ENCODE assay signal across 27 mouse cellular contexts in the genomic region with DNA sequence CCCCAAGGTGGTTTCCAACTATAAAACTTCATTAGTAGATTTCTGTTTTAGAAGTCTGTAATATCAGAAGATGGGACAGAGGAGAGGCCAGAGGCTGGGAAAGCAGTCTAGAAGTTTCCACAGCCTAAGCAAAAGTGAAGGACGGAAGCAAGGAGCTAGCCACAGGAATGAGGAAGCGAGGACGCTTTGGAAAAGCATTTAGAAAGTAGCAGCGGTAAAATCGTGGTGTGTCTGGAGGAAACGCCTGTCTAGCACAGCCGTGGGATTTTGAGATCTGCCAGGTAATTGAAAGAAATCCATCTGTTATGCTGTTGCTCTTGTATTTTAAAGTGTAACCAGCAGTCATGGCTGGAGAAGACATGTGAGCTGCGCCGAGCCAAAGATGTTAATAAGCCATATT.
DNase-seq lines count a peak whose midpoint lies in the region; ATAC-seq and TF ChIP-seq lines count a peak whose summit lies in the region.
"Had no signal": no experiment of that assay in that cellular context is flagged by ENCODE, and none has a peak within 500 bp of the region (broad histone marks: within the 10 kb centered on the region; RNA-seq: fewer than 3 reads in every experiment).

No protein-coding gene starts in this region.

- H3K4me1 ChIP-seq in forebrain, embryonic 15.5 days, result peaks cover 7% of the 10 kb centered on the region; the same call in 1 of the 2 replicates
- no peaks in the 10 kb centered on the region for H3K4me1 ChIP-seq in forebrain, embryonic 11.5 days (replicated peaks; ENCODE audit: control insufficient read depth, insufficient read depth, low read length)
- H3K4me1 ChIP-seq in limb, embryonic 11.5 days (ENCODE audit: control insufficient read depth, insufficient read depth, low read length), result peaks cover 2% of the 10 kb centered on the region; the same call in 1 of the 2 replicates
- H3K4me1 ChIP-seq in limb, embryonic 10.5 days, result peaks cover 17% of the 10 kb centered on the region; the same call in 1 of the 2 replicates
- H3K4me1 ChIP-seq in limb, embryonic 14.5 days (ENCODE audit: control insufficient read depth, insufficient read depth, low read length), result peaks cover 10% of the 10 kb centered on the region
- no peaks in the 10 kb centered on the region for H3K4me1 ChIP-seq in lung, postnatal 0 days (ENCODE audit: insufficient read depth, low read depth, low read length)
- H3K4me1 ChIP-seq: liver, embryonic 13.5 days had no signal

- H3K36me3 ChIP-seq in forebrain, embryonic 15.5 days, result no peaks in the 10 kb centered on the region
- no peaks in the 10 kb centered on the region for H3K36me3 ChIP-seq in forebrain, embryonic 11.5 days (ENCODE audit: control insufficient read depth, insufficient read depth, low read length)
- H3K36me3 ChIP-seq in limb, embryonic 11.5 days (ENCODE audit: control insufficient read depth, insufficient read depth, low read length), result no peaks in the 10 kb centered on the region
- H3K36me3 ChIP-seq in limb, embryonic 10.5 days, result no peaks in the 10 kb centered on the region
- no peaks in the 10 kb centered on the region for H3K36me3 ChIP-seq in limb, embryonic 14.5 days (ENCODE audit: control insufficient read depth, insufficient read depth, low read length)
- H3K36me3 ChIP-seq in lung, postnatal 0 days (ENCODE audit: insufficient read depth, low read length), result no peaks in the 10 kb centered on the region
- H3K36me3 ChIP-seq: embryonic facial prominence, embryonic 15.5 days; G1E; heart, embryonic 13.5 days; liver, embryonic 13.5 days; midbrain, embryonic 10.5 days; midbrain, embryonic 15.5 days; stomach, embryonic 15.5 days had no signal

- H3K27ac ChIP-seq in forebrain, embryonic 15.5 days (replicated peaks), result peak overlapping the region; percentile 37; the same call in 1 of the 2 replicates
- H3K27ac ChIP-seq in forebrain, embryonic 11.5 days (ENCODE audit: low read depth, low read length), result no peak overlapping the region
- no peak overlapping the region for H3K27ac ChIP-seq in limb, embryonic 11.5 days (replicated peaks; ENCODE audit: low read depth, low read length)
- H3K27ac ChIP-seq in limb, embryonic 10.5 days, result no peak overlapping the region
- H3K27ac ChIP-seq in limb, embryonic 14.5 days (replicated peaks; ENCODE audit: low read depth, low read length), result no peak overlapping the region
- H3K27ac ChIP-seq in lung, postnatal 0 days (ENCODE audit: low read length), result no peak overlapping the region
- H3K27ac ChIP-seq: embryonic facial prominence, embryonic 15.5 days; heart, embryonic 13.5 days; liver, embryonic 13.5 days; midbrain, embryonic 10.5 days; midbrain, embryonic 15.5 days; stomach, embryonic 15.5 days had no signal

- ATAC-seq in forebrain, embryonic 15.5 days (replicated peaks), result no peak
- ATAC-seq in forebrain, embryonic 11.5 days (replicated peaks; ENCODE audit: low FRiP score), result no peak
- no peak for ATAC-seq in limb, embryonic 11.5 days (ENCODE audit: insufficient number of reproducible peaks, low FRiP score, low TSS enrichment, low read depth)
- ATAC-seq in limb, embryonic 14.5 days (ENCODE audit: low FRiP score, low read depth), result peak; percentile 34
- ATAC-seq in lung, postnatal 0 days, result no peak
- ATAC-seq: forebrain, embryonic 16.5 days; hindbrain, embryonic 16.5 days; midbrain, embryonic 15.5 days had no signal

- no peak for TF ChIP-seq CTCF in lung, postnatal 0 days (IDR thresholded peaks at IDR 0.05)

- WGBS in forebrain, embryonic 15.5 days, result 69% methylated on average over 9 of the region's 9 CpGs
- 93% methylated on average over 9 of the region's 9 CpGs for WGBS in forebrain, embryonic 11.5 days
- 72% methylated on average over 9 of the region's 9 CpGs for WGBS in limb, embryonic 11.5 days
- 83% methylated on average over 9 of the region's 9 CpGs for WGBS in limb, embryonic 10.5 days
- 29% methylated on average over 9 of the region's 9 CpGs for WGBS in limb, embryonic 14.5 days
- 75% methylated on average over 9 of the region's 9 CpGs for WGBS in lung, postnatal 0 days

- H3K27me3 ChIP-seq in forebrain, embryonic 15.5 days, result no peaks in the 10 kb centered on the region
- no peaks in the 10 kb centered on the region for H3K27me3 ChIP-seq in forebrain, embryonic 11.5 days (ENCODE audit: control insufficient read depth, insufficient read depth, low read length)
- no peaks in the 10 kb centered on the region for H3K27me3 ChIP-seq in limb, embryonic 11.5 days (ENCODE audit: control insufficient read depth, insufficient read depth, low read length)
- no peaks in the 10 kb centered on the region for H3K27me3 ChIP-seq in limb, embryonic 10.5 days (ENCODE audit: low read depth, poor library complexity, severe bottlenecking)
- no peaks in the 10 kb centered on the region for H3K27me3 ChIP-seq in limb, embryonic 14.5 days (ENCODE audit: control insufficient read depth, insufficient read depth, low read length)
- H3K27me3 ChIP-seq in lung, postnatal 0 days (replicated peaks; ENCODE audit: insufficient read depth, low read length), result no peaks in the 10 kb centered on the region
- H3K27me3 ChIP-seq: embryonic facial prominence, embryonic 15.5 days; heart, embryonic 13.5 days; liver, embryonic 13.5 days; midbrain, embryonic 15.5 days; stomach, embryonic 15.5 days had no signal

- H3K4me3 ChIP-seq in forebrain, embryonic 15.5 days, result no peak overlapping the region
- no peak overlapping the region for H3K4me3 ChIP-seq in forebrain, embryonic 11.5 days (ENCODE audit: low read depth, low read length)
- H3K4me3 ChIP-seq in limb, embryonic 11.5 days (ENCODE audit: low read depth, low read length), result no peak overlapping the region
- H3K4me3 ChIP-seq in limb, embryonic 10.5 days, result no peak overlapping the region
- no peak overlapping the region for H3K4me3 ChIP-seq in limb, embryonic 14.5 days (replicated peaks; ENCODE audit: low read length)
- H3K4me3 ChIP-seq in lung, postnatal 0 days (ENCODE audit: low read depth, low read length), result no peak overlapping the region
- H3K4me3 ChIP-seq: embryonic facial prominence, embryonic 15.5 days; heart, embryonic 13.5 days; liver, embryonic 13.5 days; midbrain, embryonic 10.5 days; midbrain, embryonic 15.5 days; stomach, embryonic 15.5 days had no signal

- TF ChIP-seq EP300 in lung, postnatal 0 days (IDR thresholded peaks at IDR 0.05), result no peak

- TF ChIP-seq POLR2A in limb, embryonic 14.5 days (IDR thresholded peaks at IDR 0.05; ENCODE audit: borderline replicate concordance, extremely low read depth, insufficient read depth, insufficient read length), result no peak

- H3K9ac ChIP-seq in forebrain, embryonic 15.5 days (replicated peaks), result no peak overlapping the region
- H3K9ac ChIP-seq in forebrain, embryonic 11.5 days (ENCODE audit: low read length), result no peak overlapping the region
- no peak overlapping the region for H3K9ac ChIP-seq in limb, embryonic 11.5 days (ENCODE audit: low read length)
- no peak overlapping the region for H3K9ac ChIP-seq in limb, embryonic 14.5 days (ENCODE audit: low read depth, low read length, severe bottlenecking)
- H3K9ac ChIP-seq in lung, postnatal 0 days (replicated peaks; ENCODE audit: low read depth), result no peak overlapping the region
- H3K9ac ChIP-seq: embryonic facial prominence, embryonic 15.5 days; heart, embryonic 13.5 days; liver, embryonic 13.5 days; midbrain, embryonic 15.5 days; stomach, embryonic 15.5 days had no signal

- H3K9me3 ChIP-seq in forebrain, embryonic 15.5 days, result no peaks in the 10 kb centered on the region
- H3K9me3 ChIP-seq in forebrain, embryonic 11.5 days (ENCODE audit: control insufficient read depth, low read length), result no peaks in the 10 kb centered on the region
- H3K9me3 ChIP-seq in limb, embryonic 11.5 days (ENCODE audit: control insufficient read depth, low read length), result no peaks in the 10 kb centered on the region
- no peaks in the 10 kb centered on the region for H3K9me3 ChIP-seq in limb, embryonic 10.5 days (replicated peaks)
- no peaks in the 10 kb centered on the region for H3K9me3 ChIP-seq in limb, embryonic 14.5 days (ENCODE audit: control insufficient read depth, low read length)
- no peaks in the 10 kb centered on the region for H3K9me3 ChIP-seq in lung, postnatal 0 days (ENCODE audit: low read length)
- H3K9me3 ChIP-seq: embryonic facial prominence, embryonic 15.5 days; heart, embryonic 13.5 days; liver, embryonic 13.5 days; midbrain, embryonic 10.5 days; midbrain, embryonic 15.5 days; stomach, embryonic 15.5 days had no signal

- H3K4me2 ChIP-seq in forebrain, embryonic 15.5 days (replicated peaks), result no peak overlapping the region
- H3K4me2 ChIP-seq in forebrain, embryonic 11.5 days (ENCODE audit: low read depth, low read length, severe bottlenecking), result no peak overlapping the region
- no peak overlapping the region for H3K4me2 ChIP-seq in limb, embryonic 11.5 days (ENCODE audit: low read depth, severe bottlenecking)
- H3K4me2 ChIP-seq in limb, embryonic 14.5 days (replicated peaks; ENCODE audit: low read depth, low read length, severe bottlenecking), result no peak overlapping the region
- H3K4me2 ChIP-seq in lung, postnatal 0 days (replicated peaks; ENCODE audit: low read depth, low read length), result no peak overlapping the region
- H3K4me2 ChIP-seq: embryonic facial prominence, embryonic 15.5 days; heart, embryonic 13.5 days; liver, embryonic 13.5 days; midbrain, embryonic 15.5 days; stomach, embryonic 15.5 days had no signal

- DNase-seq in forebrain, embryonic 11.5 days (ENCODE audit: low spot score), result no peak
- DNase-seq in limb, embryonic 11.5 days (ENCODE audit: low spot score), result peak; percentile 21
- DNase-seq in limb, embryonic 10.5 days (ENCODE audit: low spot score), result no peak
- DNase-seq in limb, embryonic 14.5 days (ENCODE audit: low spot score), result peak; percentile 63
- no peak for DNase-seq in urinary bladder, adult 2 months (ENCODE audit: low spot score)
- DNase-seq in lung, postnatal 0 days (ENCODE audit: low spot score), result no peak
- DNase-seq: adrenal gland, adult 8-10 months; cerebellum, adult 8-10 months; cerebellum, postnatal 36 days; gastrocnemius, postnatal 36 days; heart, postnatal 14 days; kidney, adult 2 months; kidney, postnatal 4 days; left cerebral cortex, postnatal 4 days; liver, embryonic 13.5 days; lung, adult 2 months; lung, postnatal 14 days; right cerebral cortex, postnatal 25 days had no signal

Comparison
In these comparisons a context has a peak if more than half of its experiments do, and no peak if none do; other contexts are left out.
1. DNase-seq: peak in limb, embryonic 11.5 days (single experiment) and limb, embryonic 14.5 days (single experiment); none in forebrain, embryonic 11.5 days (single experiment), limb, embryonic 10.5 days (single experiment), urinary bladder, adult 2 months (single experiment) and lung, postnatal 0 days (single experiment).